Mouse (Mus musculus) midbrain, embryonic 15.5 days (tissue): ENCODE measurements at regions not wholly inside any gene's neighbourhood (a gene's known extent, or its start where the extent isn't known, plus 50 kb on each side); places are given as distances from the start of the nearest gene placed in this dataset.

ENCODE experiments used
- ATAC-seq: fragments of 200-750 bp; cut with Nextera tagmentation; replicated peaks from 2 replicates; pipeline ENCODE4 v1.8.0; 2017; ENCODE audit warnings: moderate TSS enrichment
- H3K27ac ChIP-seq: fragments of 300-500 bp; sonication (generic); 2 replicates; pipeline ENCODE4 v1.5.1; 2015; ENCODE audit warnings: mild to moderate bottlenecking, inconsistent platforms
- H3K27me3 ChIP-seq: fragments of 300-500 bp; sonication (generic); replicated peaks from 2 replicates; pipeline ENCODE4 v1.6.1; 2015; ENCODE audit warnings: inconsistent platforms
- H3K36me3 ChIP-seq: fragments of 300-500 bp; sonication (generic); replicated peaks from 2 replicates; pipeline ENCODE4 v1.6.1; 2015; ENCODE audit warnings: inconsistent platforms
- H3K4me1 ChIP-seq: fragments of 300-500 bp; sonication (generic); 2 replicates; pipeline ENCODE4 v1.6.1; 2015; ENCODE audit warnings: inconsistent platforms
- H3K4me2 ChIP-seq: fragments of 300-500 bp; sonication (generic); 2 replicates; pipeline ENCODE4 v1.6.1; 2015; ENCODE audit warnings: inconsistent platforms, mild to moderate bottlenecking, moderate library complexity
- H3K4me3 ChIP-seq: fragments of 300-500 bp; sonication (generic); 2 replicates; pipeline ENCODE4 v1.5.1; 2015; ENCODE audit warnings: mild to moderate bottlenecking, inconsistent platforms
- H3K9ac ChIP-seq: fragments of 300-500 bp; sonication (generic); 2 replicates; pipeline ENCODE4 v1.6.1; 2015; ENCODE audit warnings: mild to moderate bottlenecking, inconsistent platforms
- H3K9me3 ChIP-seq: fragments of 300-500 bp; sonication (generic); 2 replicates; pipeline ENCODE4 v1.6.1; 2016; ENCODE audit warnings: inconsistent platforms
- WGBS: fragments of 180-500 bp; shearing (Covaris S2); methylation state at CpG from one replicate; pipeline ENCODE4 v1.1.7; 2015; ENCODE audit warnings: mixed read lengths; 5-methylcytosine and 5-hydroxymethylcytosine counted together

GRCm38 (mm10) chr15:97464737-97465136 is 217.7 kb upstream of the Amigo2 start:
- no peaks in the 10 kb centered on the region for H3K36me3 ChIP-seq
- ATAC-seq, result no peak
- no peak overlapping the region for H3K4me3 ChIP-seq
- H3K9ac ChIP-seq, result no peak overlapping the region
- H3K9me3 ChIP-seq, result no peaks in the 10 kb centered on the region
- no peaks in the 10 kb centered on the region for H3K27me3 ChIP-seq
- no peak overlapping the region for H3K27ac ChIP-seq
- no peaks in the 10 kb centered on the region for H3K4me1 ChIP-seq
- WGBS, result 94% methylated on average over 9 of the region's 9 CpGs
- H3K4me2 ChIP-seq, result no peak overlapping the region

GRCm38 (mm10) chr15:97462587-97462986 is 215.5 kb upstream of the Amigo2 start:
- 88% methylated on average over 2 of the region's 2 CpGs for WGBS
- ATAC-seq, result no peak
- H3K9me3 ChIP-seq, result no peaks in the 10 kb centered on the region
- H3K4me3 ChIP-seq, result no peak overlapping the region
- H3K36me3 ChIP-seq, result no peaks in the 10 kb centered on the region
- no peak overlapping the region for H3K9ac ChIP-seq
- H3K4me1 ChIP-seq, result no peaks in the 10 kb centered on the region
- H3K4me2 ChIP-seq, result no peak overlapping the region
- H3K27me3 ChIP-seq, result no peaks in the 10 kb centered on the region
- H3K27ac ChIP-seq, result no peak overlapping the region

GRCm38 (mm10) chr15:97462006-97462405 is 214.9 kb upstream of the Amigo2 start:
- no peak overlapping the region for H3K4me2 ChIP-seq
- H3K9ac ChIP-seq, result no peak overlapping the region
- no peaks in the 10 kb centered on the region for H3K27me3 ChIP-seq
- ATAC-seq, result no peak
- H3K9me3 ChIP-seq, result no peaks in the 10 kb centered on the region
- 89% methylated on average over 7 of the region's 7 CpGs for WGBS
- H3K27ac ChIP-seq, result no peak overlapping the region
- no peaks in the 10 kb centered on the region for H3K36me3 ChIP-seq
- H3K4me3 ChIP-seq, result no peak overlapping the region
- no peaks in the 10 kb centered on the region for H3K4me1 ChIP-seq

GRCm38 (mm10) chr15:97461060-97461459 is 214.0 kb upstream of the Amigo2 start:
- no peaks in the 10 kb centered on the region for H3K27me3 ChIP-seq
- H3K36me3 ChIP-seq, result no peaks in the 10 kb centered on the region
- no peak overlapping the region for H3K9ac ChIP-seq
- no peak overlapping the region for H3K27ac ChIP-seq
- no peak for ATAC-seq
- no peaks in the 10 kb centered on the region for H3K4me1 ChIP-seq
- H3K9me3 ChIP-seq, result no peaks in the 10 kb centered on the region
- H3K4me3 ChIP-seq, result no peak overlapping the region
- H3K4me2 ChIP-seq, result no peak overlapping the region
- 86% methylated on average over 7 of the region's 7 CpGs for WGBS

GRCm38 (mm10) chr15:97460360-97460719 is 213.3 kb upstream of the Amigo2 start:
- H3K36me3 ChIP-seq, result no peaks in the 10 kb centered on the region
- H3K4me3 ChIP-seq, result no peak overlapping the region
- no peak overlapping the region for H3K9ac ChIP-seq
- H3K27ac ChIP-seq, result no peak overlapping the region
- no peak for ATAC-seq
- no peaks in the 10 kb centered on the region for H3K27me3 ChIP-seq
- H3K4me1 ChIP-seq, result no peaks in the 10 kb centered on the region
- H3K4me2 ChIP-seq, result no peak overlapping the region
- H3K9me3 ChIP-seq, result no peaks in the 10 kb centered on the region
- 87% methylated on average over 7 of the region's 7 CpGs for WGBS

GRCm38 (mm10) chr15:97459606-97460359 is 212.7 kb upstream of the Amigo2 start:
- Histone ChIP-seq H3K4me3 (no peak overlapping the region), H3K4me1 (no peaks in the 10 kb centered on the region), H3K9me3 (no peaks in the 10 kb centered on the region), H3K36me3 (no peaks in the 10 kb centered on the region), H3K27ac (no peak overlapping the region), H3K4me2 (no peak overlapping the region), H3K27me3 (no peaks in the 10 kb centered on the region), H3K9ac (no peak overlapping the region)
- ATAC-seq, result no peak
- WGBS, result 88% methylated on average over 19 of the region's 19 CpGs

GRCm38 (mm10) chr15:97458748-97459221 is 211.7 kb upstream of the Amigo2 start:
- H3K27ac ChIP-seq, result no peak overlapping the region
- ATAC-seq, result no peak
- no peak overlapping the region for H3K9ac ChIP-seq
- H3K4me1 ChIP-seq, result no peaks in the 10 kb centered on the region
- H3K9me3 ChIP-seq, result no peaks in the 10 kb centered on the region
- H3K4me2 ChIP-seq, result peak overlapping the region; percentile 31
- H3K27me3 ChIP-seq, result no peaks in the 10 kb centered on the region
- H3K36me3 ChIP-seq, result no peaks in the 10 kb centered on the region
- H3K4me3 ChIP-seq, result no peak overlapping the region
- WGBS, result 64% methylated on average over 11 of the region's 11 CpGs

- H3K27me3 ChIP-seq, result no peaks in the 10 kb centered on the region
- H3K9ac ChIP-seq, result no peak overlapping the region
- peak overlapping the region; percentile 31 for H3K4me2 ChIP-seq
- no peak overlapping the region for H3K4me3 ChIP-seq
- no peak for ATAC-seq
- no peak overlapping the region for H3K27ac ChIP-seq
- no peaks in the 10 kb centered on the region for H3K36me3 ChIP-seq
- H3K9me3 ChIP-seq, result no peaks in the 10 kb centered on the region
- 49% methylated on average over 17 of the region's 17 CpGs for WGBS
- H3K4me1 ChIP-seq, result no peaks in the 10 kb centered on the region
Observed at GRCm38 (mm10) chr15:97458139-97458747, 211.2 kb upstream of the Amigo2 start.

GRCm38 (mm10) chr15:97457468-97457867 is 210.4 kb upstream of the Amigo2 start:
- no peak for ATAC-seq
- no peak overlapping the region for H3K9ac ChIP-seq
- WGBS, result 84% methylated on average over 8 of the region's 8 CpGs

GRCm38 (mm10) chr15:97456991-97457390 is 209.9 kb upstream of the Amigo2 start:
- Histone ChIP-seq H3K36me3 (no peaks in the 10 kb centered on the region), H3K4me1 (no peaks in the 10 kb centered on the region), H3K9ac (no peak overlapping the region), H3K4me2 (no peak overlapping the region), H3K4me3 (no peak overlapping the region), H3K27ac (no peak overlapping the region), H3K27me3 (no peaks in the 10 kb centered on the region), H3K9me3 (no peaks in the 10 kb centered on the region)
- 93% methylated on average over 16 of the region's 16 CpGs for WGBS
- ATAC-seq, result no peak

More at GRCm38 (mm10) chr15:97457468-97457867, 210.4 kb upstream of the Amigo2 start:
- Histone ChIP-seq H3K4me2 (no peak overlapping the region), H3K36me3 (no peaks in the 10 kb centered on the region), H3K4me3 (no peak overlapping the region), H3K27me3 (no peaks in the 10 kb centered on the region), H3K9me3 (no peaks in the 10 kb centered on the region), H3K4me1 (no peaks in the 10 kb centered on the region), H3K27ac (no peak overlapping the region)

- ATAC-seq, result no peak
- WGBS, result 72% methylated on average over 5 of the region's 5 CpGs
- Histone ChIP-seq H3K4me2 (no peak overlapping the region), H3K4me3 (no peak overlapping the region), H3K27ac (no peak overlapping the region), H3K4me1 (no peaks in the 10 kb centered on the region), H3K27me3 (no peaks in the 10 kb centered on the region), H3K9ac (no peak overlapping the region), H3K9me3 (no peaks in the 10 kb centered on the region), H3K36me3 (no peaks in the 10 kb centered on the region)
Observed at GRCm38 (mm10) chr15:97455672-97456071, 208.6 kb upstream of the Amigo2 start.

- no peak overlapping the region for H3K4me2 ChIP-seq
- H3K4me1 ChIP-seq, result peaks cover 9% of the 10 kb centered on the region; the same call in 1 of the 2 replicates
- WGBS, result 95% methylated on average over 3 of the region's 3 CpGs
- H3K27ac ChIP-seq, result no peak overlapping the region
- no peak overlapping the region for H3K9ac ChIP-seq
- ATAC-seq, result no peak
- H3K27me3 ChIP-seq, result no peaks in the 10 kb centered on the region
- H3K4me3 ChIP-seq, result no peak overlapping the region
- no peaks in the 10 kb centered on the region for H3K9me3 ChIP-seq
- H3K36me3 ChIP-seq, result no peaks in the 10 kb centered on the region
Observed at GRCm38 (mm10) chr15:97449724-97450123, 202.6 kb upstream of the Amigo2 start.

- H3K4me1 ChIP-seq, result peaks cover 9% of the 10 kb centered on the region; the same call in 1 of the 2 replicates
- WGBS, result 89% methylated on average over 6 of the region's 6 CpGs
- no peak for ATAC-seq
- no peak overlapping the region for H3K4me3 ChIP-seq
- H3K27ac ChIP-seq, result no peak overlapping the region
- H3K4me2 ChIP-seq, result no peak overlapping the region
- no peaks in the 10 kb centered on the region for H3K27me3 ChIP-seq
- H3K9ac ChIP-seq, result no peak overlapping the region
- no peaks in the 10 kb centered on the region for H3K36me3 ChIP-seq
- H3K9me3 ChIP-seq, result no peaks in the 10 kb centered on the region
Observed at GRCm38 (mm10) chr15:97449001-97449400, 201.9 kb upstream of the Amigo2 start.
